Mouse (Mus musculus): ENCODE results near the gene Tmem107.
A peak's percentile ranks its signal among the peaks of the same experiment; 100 is the strongest.

Tmem107 gene

DNA sequence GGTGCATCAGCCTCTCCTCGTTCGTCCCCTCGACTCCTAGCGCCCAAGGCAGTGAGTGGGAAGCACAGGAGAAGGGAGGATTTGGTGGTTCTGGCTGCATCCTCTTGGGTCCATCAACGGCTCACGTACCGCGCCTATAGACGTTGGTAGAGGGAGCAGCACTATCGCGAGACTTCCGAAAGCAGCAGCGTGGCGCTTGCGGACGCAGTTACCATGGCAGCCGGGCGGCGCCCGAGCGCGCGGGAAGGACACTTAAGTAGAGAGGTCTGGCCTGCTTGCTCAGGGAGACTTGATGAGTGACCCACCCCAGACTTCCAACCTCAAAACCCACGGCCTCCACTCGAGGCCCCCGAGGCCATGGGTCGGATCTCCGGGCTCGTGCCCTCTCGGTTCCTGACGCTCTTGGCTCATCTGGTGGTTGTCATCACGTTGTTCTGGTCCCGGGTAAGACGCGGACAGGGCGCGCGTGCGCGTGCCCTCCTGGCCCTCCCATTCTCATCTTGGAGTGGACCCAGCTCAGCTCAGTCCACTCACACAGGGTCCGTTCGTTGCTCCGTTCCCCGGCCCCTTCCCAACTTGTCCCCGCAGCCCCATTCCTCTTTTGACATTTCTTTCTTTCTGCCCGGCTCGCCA, at the start of gene Tmem107:
Gene Tmem107, plus strand, starts transcription at position 217 of the 633 bp plus-strand sequence.
- peak; percentile 90 for DNase-seq (ENCODE audit: low read depth)

GRCm38 (mm10) chr11:69026562-69026961, 44.0 kb upstream of the Tmem107 start:
- DNase-seq (ENCODE audit: low read depth): no peak

GRCm38 (mm10) chr11:69028805-69029204, 41.8 kb upstream of the Tmem107 start:
- no peak for DNase-seq (ENCODE audit: low read depth)

- DNase-seq (ENCODE audit: low read depth): no peak
Observed at GRCm38 (mm10) chr11:69033552-69033951, 37.1 kb upstream of the Tmem107 start.

DNA sequence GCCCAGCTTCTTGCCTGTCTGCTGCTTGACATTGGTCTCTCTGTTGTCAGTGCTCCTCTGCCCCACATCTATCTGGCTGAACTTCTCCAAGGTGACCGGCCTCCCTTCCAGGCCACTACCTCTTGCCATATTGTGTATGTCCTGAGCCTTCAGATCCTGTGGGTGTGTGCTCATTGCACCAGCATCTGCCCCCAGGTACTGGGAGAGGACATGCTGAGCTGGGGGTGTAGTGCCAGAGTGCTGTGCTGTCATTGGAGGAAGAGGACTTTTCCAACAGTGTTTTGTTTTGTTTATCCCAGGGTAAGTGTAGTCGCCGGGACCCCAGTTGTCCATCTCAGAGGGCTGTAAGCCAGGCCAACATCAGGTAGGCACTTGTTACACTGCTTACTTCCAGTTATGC, 36.0 kb upstream of the Tmem107 start:
- DNase-seq (ENCODE audit: low read depth): no peak

DNA sequence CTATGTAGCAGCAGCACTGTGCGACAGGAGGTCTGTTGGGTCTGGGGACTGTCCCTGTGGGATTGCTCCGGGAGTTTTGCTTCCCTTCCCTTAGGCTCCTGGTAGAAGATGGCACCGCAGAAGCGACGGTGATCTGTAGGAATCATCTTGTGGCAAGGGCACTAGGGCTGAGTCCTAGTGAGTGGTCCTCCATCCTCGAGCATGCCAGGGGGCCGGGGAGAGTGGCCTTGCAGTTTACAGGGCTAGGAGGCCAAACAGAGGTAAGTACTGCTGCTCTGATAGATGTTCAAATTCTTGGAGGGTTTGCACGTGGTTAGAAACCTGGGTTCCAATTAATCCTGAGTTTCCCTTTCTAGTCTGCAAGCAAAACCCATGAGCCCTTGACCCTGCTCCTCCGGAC, 35.2 kb upstream of the Tmem107 start:
- no peak for DNase-seq (ENCODE audit: low read depth)

DNA sequence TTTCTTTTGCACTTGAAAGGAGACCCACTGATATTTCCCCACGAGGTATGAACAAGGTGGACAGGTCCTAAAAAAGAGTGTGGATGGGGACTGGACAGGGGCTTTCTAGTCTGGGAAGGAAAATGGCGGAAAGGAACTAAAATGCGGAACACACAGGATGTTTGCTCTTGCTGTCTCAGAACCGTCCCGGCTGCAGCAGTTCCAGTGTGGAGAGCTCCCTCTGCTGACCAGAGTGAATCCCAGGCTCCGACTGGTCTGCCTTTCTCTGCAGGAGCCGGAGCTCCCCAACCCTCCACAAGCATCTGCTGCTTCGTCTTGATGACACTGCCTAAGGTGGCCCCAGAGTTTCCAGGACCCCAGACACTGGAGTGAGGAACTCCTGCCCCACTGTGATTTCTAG, 34.8 kb upstream of the Tmem107 start:
- DNase-seq (ENCODE audit: low read depth): peak; percentile 87

- no peak for DNase-seq (ENCODE audit: low read depth)
Observed at GRCm38 (mm10) chr11:69036486-69037230, 33.9 kb upstream of the Tmem107 start.

- peak; percentile 84 for DNase-seq (ENCODE audit: low read depth)
Observed at GRCm38 (mm10) chr11:69037231-69038061, 33.2 kb upstream of the Tmem107 start.

DNA sequence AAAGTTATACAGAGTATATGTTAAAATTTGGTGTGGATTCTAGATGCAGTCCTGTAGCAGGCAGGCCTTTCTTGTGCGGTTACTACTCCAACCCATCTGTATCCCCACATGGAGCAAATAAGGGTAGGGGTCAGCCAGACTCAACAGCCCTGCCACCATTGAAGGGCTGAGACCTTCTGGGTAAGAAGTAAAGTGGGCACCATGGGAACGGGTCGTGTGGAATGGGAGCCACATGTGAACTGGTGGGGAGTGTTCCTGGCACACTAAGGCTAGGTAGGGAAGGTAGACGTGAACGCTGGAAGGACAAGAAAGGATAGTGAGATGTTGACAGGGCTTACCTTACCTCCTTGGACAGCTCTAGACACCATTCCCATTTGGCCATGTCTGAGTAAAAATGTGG, 32.4 kb upstream of the Tmem107 start:
- DNase-seq (ENCODE audit: low read depth): no peak

DNA sequence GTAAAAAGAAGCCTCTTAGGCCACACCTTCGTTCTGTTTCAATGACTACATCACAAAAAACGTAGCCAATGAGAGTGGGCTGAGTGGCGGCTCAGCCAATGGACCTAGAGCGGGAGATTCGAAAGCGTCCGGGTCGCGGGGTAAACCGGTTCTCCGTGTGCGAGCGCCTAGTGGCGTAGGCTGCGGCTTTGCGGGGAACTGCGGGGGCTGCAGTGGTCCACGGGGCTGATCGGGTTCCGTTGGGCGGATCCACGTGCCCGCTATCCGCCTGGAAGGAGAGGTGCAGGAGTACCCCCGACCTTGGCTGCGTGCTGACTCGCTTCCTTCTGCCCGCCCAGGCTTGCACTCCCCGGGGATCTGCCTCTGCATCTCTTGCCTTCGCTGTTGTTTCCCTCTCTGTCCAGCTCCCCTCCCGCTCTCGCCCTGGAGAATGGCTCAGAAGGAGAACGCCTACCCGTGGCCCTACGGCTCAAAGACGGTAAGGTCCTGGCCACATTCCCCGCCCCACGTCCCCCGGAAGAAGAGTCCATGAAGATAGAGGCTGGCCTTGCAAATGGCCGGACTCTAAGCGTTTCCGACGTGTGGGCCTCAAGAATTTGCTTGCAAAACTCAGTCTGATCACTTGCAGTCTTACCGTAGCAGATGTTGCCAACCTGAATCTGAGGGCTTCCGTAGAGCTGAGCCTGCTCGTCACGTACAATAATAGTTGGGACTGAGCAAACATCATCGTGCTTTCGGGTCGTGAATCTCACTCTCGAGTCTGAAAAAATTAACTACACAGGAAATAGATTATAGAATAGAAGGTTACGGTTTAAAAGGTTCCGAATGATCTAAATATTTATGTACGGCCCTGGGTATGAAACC, 24.8 kb upstream of the Tmem107 start, which contains the start of gene Aurkb:
Gene Aurkb, plus strand, starts transcription at position 117 of the 864 bp plus-strand sequence.
- DNase-seq (ENCODE audit: low read depth): peak; percentile 93

DNA sequence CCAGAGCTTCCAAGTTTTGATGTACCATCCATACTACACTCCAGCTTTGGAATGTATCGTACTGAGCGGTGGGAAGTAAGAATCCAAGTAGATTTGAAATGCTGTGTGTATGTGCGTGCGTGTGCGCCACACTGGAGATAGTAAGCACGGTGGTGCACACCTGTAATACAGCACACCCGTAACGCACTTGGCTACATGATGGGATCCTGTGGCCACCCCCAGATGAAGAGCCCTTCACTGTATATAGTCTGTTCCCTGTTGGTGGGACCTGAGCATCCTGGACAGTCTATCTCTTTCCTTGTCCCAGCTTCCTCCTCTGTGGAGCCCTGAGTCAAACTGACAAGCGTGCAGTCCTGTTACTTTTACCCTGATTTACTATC, 24.2 kb upstream of the Tmem107 start:
- DNase-seq (ENCODE audit: low read depth): no peak

- DNase-seq (ENCODE audit: low read depth): no peak
Observed at GRCm38 (mm10) chr11:69047592-69047991, 23.0 kb upstream of the Tmem107 start.

GRCm38 (mm10) chr11:69048151-69048550, 22.5 kb upstream of the Tmem107 start:
- DNase-seq (ENCODE audit: low read depth): no peak

GRCm38 (mm10) chr11:69050748-69051147, 19.9 kb upstream of the Tmem107 start:
- DNase-seq (ENCODE audit: low read depth): no peak

- DNase-seq (ENCODE audit: low read depth): no peak
Observed at GRCm38 (mm10) chr11:69051771-69052170, 18.8 kb upstream of the Tmem107 start.

DNA sequence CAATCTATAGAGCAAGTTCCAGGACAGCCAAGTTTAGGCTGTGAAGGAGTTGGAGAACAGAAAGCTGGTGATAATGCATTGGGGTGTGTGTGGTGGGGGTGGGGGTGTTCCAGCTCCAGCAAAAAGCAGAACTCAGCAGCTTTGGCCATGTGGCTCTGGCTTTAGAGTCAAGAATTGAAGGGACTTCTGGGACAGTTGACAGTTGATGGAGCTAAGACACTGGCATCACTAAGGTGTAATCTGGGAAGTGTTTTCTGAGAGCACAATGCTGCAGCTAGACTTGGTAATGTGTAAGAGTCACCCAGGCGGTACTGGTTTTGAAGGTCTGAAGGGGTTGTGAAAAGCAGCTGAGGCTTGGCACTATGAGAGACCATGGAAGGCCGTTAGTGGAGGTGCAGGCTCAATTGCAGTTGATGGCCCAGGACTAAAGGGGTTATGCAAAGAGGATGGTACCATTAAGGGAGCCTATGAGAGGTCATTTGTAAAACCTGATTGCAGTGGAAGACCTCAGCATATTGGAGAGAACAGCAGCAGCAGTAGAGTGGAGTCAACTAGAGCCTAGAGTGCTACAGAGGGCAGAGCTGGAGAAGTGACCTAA, 17.7 kb upstream of the Tmem107 start:
- DNase-seq (ENCODE audit: low read depth): no peak

DNA sequence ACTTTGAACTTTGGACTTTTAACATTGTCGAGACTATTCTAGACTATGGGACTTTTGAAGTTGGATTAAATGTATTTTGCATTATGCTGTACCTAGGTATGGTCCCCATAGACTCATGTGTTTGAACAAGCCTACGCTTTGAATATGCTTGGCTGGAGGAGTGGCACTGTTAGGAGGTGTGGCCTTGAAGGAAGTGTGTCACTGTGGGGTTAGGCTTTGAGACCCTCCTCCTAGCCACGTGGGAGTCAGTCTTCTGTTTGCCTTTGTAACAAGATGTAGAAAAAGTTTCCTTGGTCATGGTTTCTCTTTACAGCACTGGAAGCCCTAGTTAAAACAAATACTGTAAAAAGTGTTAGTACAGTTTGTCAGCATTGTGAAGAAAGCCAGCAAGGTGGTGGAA, 16.8 kb upstream of the Tmem107 start:
- no peak for DNase-seq (ENCODE audit: low read depth)

- DNase-seq (ENCODE audit: low read depth): no peak
Observed at GRCm38 (mm10) chr11:69058265-69058664, 12.3 kb upstream of the Tmem107 start.

- DNase-seq (ENCODE audit: low read depth): no peak
Observed at GRCm38 (mm10) chr11:69058729-69059356, 11.8 kb upstream of the Tmem107 start.
